Mouse (Mus musculus): ENCODE results near the gene Rhbdl1.

- TF ChIP-seq GATA1 (IDR thresholded peaks at IDR 0.05; ENCODE audit: borderline replicate concordance, low read length) = no peak
- no peak for TF ChIP-seq FLI1 (IDR thresholded peaks at IDR 0.05; ENCODE audit: low read length)
Observed at GRCm38 (mm10) chr17:25808028-25808427, 29.1 kb downstream of the Rhbdl1 start.
